ENCODE assay signal across 16 mouse cellular contexts in the genomic region with DNA sequence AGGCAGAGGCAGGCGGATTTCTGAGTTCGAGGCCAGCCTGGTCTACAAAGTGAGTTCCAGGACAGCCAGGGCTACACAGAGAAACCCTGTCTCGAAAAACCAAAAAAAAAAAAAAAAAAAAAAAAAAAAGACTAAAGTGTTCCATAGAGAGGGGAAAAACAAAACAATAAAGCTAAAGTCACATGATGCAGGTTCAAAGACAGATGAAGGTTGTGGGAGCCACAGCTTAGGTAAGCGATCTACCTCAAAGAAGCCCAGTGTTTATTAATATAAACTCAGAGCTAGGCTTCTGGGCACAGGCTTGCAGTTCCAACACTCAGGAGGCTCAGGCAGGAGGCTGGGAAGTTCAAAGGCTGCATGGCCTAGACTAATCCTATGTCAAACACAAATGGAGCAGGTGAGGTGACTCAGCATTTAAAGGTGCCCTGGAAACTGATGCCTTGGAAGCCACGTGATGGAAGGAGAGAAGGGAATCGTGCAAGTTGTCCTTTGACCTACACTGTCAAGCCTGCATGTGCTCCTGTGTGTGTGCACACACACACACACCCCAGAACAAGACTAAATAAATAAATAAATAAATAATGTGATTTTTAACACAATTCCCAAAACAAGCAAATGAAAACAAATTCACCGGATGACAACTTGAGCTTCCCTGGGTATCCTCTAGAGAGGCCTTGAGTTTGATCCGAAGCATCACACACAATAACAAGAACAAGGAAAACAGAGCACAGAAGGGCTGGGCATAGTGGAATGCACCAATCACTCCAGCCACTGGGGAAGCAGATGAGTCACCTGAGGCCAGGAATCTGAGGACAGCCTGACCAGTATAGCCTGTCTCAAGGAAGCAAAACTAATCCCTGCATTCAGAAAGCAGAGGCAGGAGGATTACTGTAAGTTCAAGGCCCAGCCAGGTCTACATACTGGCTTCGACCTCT. TPM values are rescaled to one million over a fixed set of nuclear protein-coding genes. Genes with fewer than 3 reads are reported as not detected.
DNase-seq lines count a peak whose midpoint lies in the region; ATAC-seq and TF ChIP-seq lines count a peak whose summit lies in the region.
"Had no signal": no experiment of that assay in that cellular context is flagged by ENCODE, and none has a peak within 500 bp of the region (broad histone marks: within the 10 kb centered on the region; RNA-seq: fewer than 3 reads in every experiment).

No protein-coding gene starts in this region.

- H3K4me1 ChIP-seq in forebrain, embryonic 11.5 days (replicated peaks; ENCODE audit: control insufficient read depth, insufficient read depth, low read length) = no peaks in the 10 kb centered on the region
- H3K4me1 ChIP-seq in forebrain, embryonic 14.5 days (ENCODE audit: control insufficient read depth, insufficient read depth, low read length) = no peaks in the 10 kb centered on the region
- no peaks in the 10 kb centered on the region for H3K4me1 ChIP-seq in intestine, embryonic 14.5 days (replicated peaks; ENCODE audit: control insufficient read depth, insufficient read depth, low read length)
- peaks cover 2% of the 10 kb centered on the region; the same call in 1 of the 2 replicates for H3K4me1 ChIP-seq in liver, embryonic 16.5 days (ENCODE audit: control insufficient read depth, low read depth, low read length)
- H3K4me1 ChIP-seq: neural tube, embryonic 12.5 days had no signal

- no peak overlapping the region for H3K9ac ChIP-seq in forebrain, embryonic 11.5 days (ENCODE audit: low read length)
- H3K9ac ChIP-seq in forebrain, embryonic 14.5 days (ENCODE audit: low read length) = no peak overlapping the region
- H3K9ac ChIP-seq in intestine, embryonic 14.5 days (ENCODE audit: low read length) = no peak overlapping the region
- H3K9ac ChIP-seq in liver, embryonic 16.5 days (ENCODE audit: low read depth, low read length) = no peak overlapping the region
- H3K9ac ChIP-seq: neural tube, embryonic 12.5 days had no signal

- WGBS in forebrain, embryonic 11.5 days = 86% methylated on average over 8 of the region's 9 CpGs
- 89% methylated on average over 8 of the region's 9 CpGs for WGBS in forebrain, embryonic 14.5 days
- WGBS in intestine, embryonic 14.5 days = 73% methylated on average over 8 of the region's 9 CpGs
- 68% methylated on average over 8 of the region's 9 CpGs for WGBS in liver, embryonic 16.5 days (ENCODE audit: insufficient replicate concordance)

- peak; percentile 30 for DNase-seq in forebrain, embryonic 11.5 days (ENCODE audit: low spot score)
- DNase-seq in forebrain, embryonic 14.5 days (ENCODE audit: low spot score) = no peak
- DNase-seq in intestine, embryonic 14.5 days (ENCODE audit: low spot score) = no peak
- no peak for DNase-seq in cerebellum, adult 18-20 months
- DNase-seq in thymus, postnatal 4 days = no peak
- DNase-seq in cerebellum, adult 11 months = no peak
- DNase-seq: B cell, adult 2 months; cerebellum, postnatal 14 days; layer of hippocampus, adult 9-11 months; lung, adult 18-20 months had no signal

- no peak overlapping the region for H3ac ChIP-seq in C2C12 (ENCODE audit: control insufficient read depth, insufficient read length, low read depth)

- H3K4me3 ChIP-seq in forebrain, embryonic 11.5 days (ENCODE audit: low read depth, low read length) = no peak overlapping the region
- no peak overlapping the region for H3K4me3 ChIP-seq in forebrain, embryonic 14.5 days (ENCODE audit: low read depth, low read length)
- no peak overlapping the region for H3K4me3 ChIP-seq in C2C12 (ENCODE audit: insufficient read depth, poor library complexity, severe bottlenecking)
- no peak overlapping the region for H3K4me3 ChIP-seq in intestine, embryonic 14.5 days (ENCODE audit: low read depth, low read length)
- no peak overlapping the region for H3K4me3 ChIP-seq in liver, embryonic 16.5 days (ENCODE audit: low read depth, low read length)
- H3K4me3 ChIP-seq: neural tube, embryonic 12.5 days had no signal

- no peaks in the 10 kb centered on the region for H3K27me3 ChIP-seq in forebrain, embryonic 11.5 days (ENCODE audit: control insufficient read depth, insufficient read depth, low read length)
- H3K27me3 ChIP-seq in forebrain, embryonic 14.5 days (replicated peaks; ENCODE audit: control insufficient read depth, insufficient read depth, low read length) = no peaks in the 10 kb centered on the region
- no peaks in the 10 kb centered on the region for H3K27me3 ChIP-seq in C2C12 (ENCODE audit: control insufficient read depth, insufficient read depth, insufficient read length)
- no peaks in the 10 kb centered on the region for H3K27me3 ChIP-seq in intestine, embryonic 14.5 days (replicated peaks; ENCODE audit: control insufficient read depth, insufficient read depth, low read length)
- H3K27me3 ChIP-seq in liver, embryonic 16.5 days (ENCODE audit: control insufficient read depth, insufficient read depth, low read depth, low read length) = no peaks in the 10 kb centered on the region
- H3K27me3 ChIP-seq: neural tube, embryonic 12.5 days had no signal

- ATAC-seq in forebrain, embryonic 11.5 days (replicated peaks; ENCODE audit: low FRiP score) = no peak
- no peak for ATAC-seq in forebrain, embryonic 14.5 days
- ATAC-seq in intestine, embryonic 14.5 days (replicated peaks; ENCODE audit: low FRiP score, low TSS enrichment, low read depth) = peak; percentile 88
- ATAC-seq in liver, embryonic 16.5 days (ENCODE audit: low read depth) = peak; percentile 55; the same call in 1 of the 2 replicates
- ATAC-seq: hindbrain, postnatal 0 days; midbrain, embryonic 16.5 days had no signal

- no peak overlapping the region for H3K27ac ChIP-seq in forebrain, embryonic 11.5 days (ENCODE audit: low read depth, low read length)
- H3K27ac ChIP-seq in forebrain, embryonic 14.5 days (ENCODE audit: low read depth, low read length) = no peak overlapping the region
- no peak overlapping the region for H3K27ac ChIP-seq in intestine, embryonic 14.5 days (ENCODE audit: low read depth)
- H3K27ac ChIP-seq in liver, embryonic 16.5 days (ENCODE audit: low read length) = no peak overlapping the region
- H3K27ac ChIP-seq: hindbrain, postnatal 0 days; macrophage; neural tube, embryonic 12.5 days had no signal

- H3K4me2 ChIP-seq in forebrain, embryonic 11.5 days (ENCODE audit: low read depth, low read length, severe bottlenecking) = no peak overlapping the region
- H3K4me2 ChIP-seq in forebrain, embryonic 14.5 days (ENCODE audit: low read length) = no peak overlapping the region
- H3K4me2 ChIP-seq in intestine, embryonic 14.5 days (ENCODE audit: low read length) = no peak overlapping the region
- H3K4me2 ChIP-seq in liver, embryonic 16.5 days (ENCODE audit: low read depth, low read length) = no peak overlapping the region
- H3K4me2 ChIP-seq: neural tube, embryonic 12.5 days had no signal

- no peaks in the 10 kb centered on the region for H3K79me2 ChIP-seq in C2C12 (ENCODE audit: control insufficient read depth, insufficient read depth)

- no peaks in the 10 kb centered on the region for H3K79me3 ChIP-seq in C2C12 (ENCODE audit: low read depth)

- H3K36me3 ChIP-seq in forebrain, embryonic 11.5 days (ENCODE audit: control insufficient read depth, insufficient read depth, low read length) = no peaks in the 10 kb centered on the region
- no peaks in the 10 kb centered on the region for H3K36me3 ChIP-seq in forebrain, embryonic 14.5 days (ENCODE audit: control insufficient read depth, insufficient read depth, low read length)
- no peaks in the 10 kb centered on the region for H3K36me3 ChIP-seq in C2C12 (ENCODE audit: control insufficient read depth, insufficient read depth)
- no peaks in the 10 kb centered on the region for H3K36me3 ChIP-seq in intestine, embryonic 14.5 days (ENCODE audit: control insufficient read depth, insufficient read depth, low read length)
- H3K36me3 ChIP-seq in liver, embryonic 16.5 days (ENCODE audit: control insufficient read depth, insufficient read depth) = no peaks in the 10 kb centered on the region
- H3K36me3 ChIP-seq: neural tube, embryonic 12.5 days had no signal

- H3K9me3 ChIP-seq in forebrain, embryonic 11.5 days (ENCODE audit: control insufficient read depth, low read length) = no peaks in the 10 kb centered on the region
- no peaks in the 10 kb centered on the region for H3K9me3 ChIP-seq in forebrain, embryonic 14.5 days (replicated peaks; ENCODE audit: control insufficient read depth, low read length)
- no peaks in the 10 kb centered on the region for H3K9me3 ChIP-seq in intestine, embryonic 14.5 days (ENCODE audit: control insufficient read depth, low read length)
- H3K9me3 ChIP-seq in liver, embryonic 16.5 days (replicated peaks; ENCODE audit: control insufficient read depth, low read length) = no peaks in the 10 kb centered on the region
- H3K9me3 ChIP-seq: neural tube, embryonic 12.5 days had no signal

- TF ChIP-seq CTCF in C2C12 (IDR thresholded peaks at IDR 0.05; ENCODE audit: control insufficient read depth, insufficient read depth, insufficient read length) = no peak

TF ChIP-seq in C2C12, 6 proteins besides CTCF, POLR2A, EP300 and RAD21:
- TF ChIP-seq FOSL1 (IDR thresholded peaks at IDR 0.05; ENCODE audit: insufficient read depth, low read length, poor library complexity, severe bottlenecking) (peak; percentile 45), MAX (IDR thresholded peaks at IDR 0.05) (no peak)

RNA-seq across cellular contexts. Expression of gene Pum1, which starts 25.4 kb away (rescaled TPM):
- polyA plus RNA-seq in forebrain, embryonic 11.5 days (2014; fragmentation: Nextera tagmentation; extraction: Ambion mirVana) = 122 and 131 TPM in 2 replicates
- 91.6 and 116 TPM in 2 replicates for polyA plus RNA-seq in forebrain, embryonic 14.5 days (2014; fragmentation: Nextera tagmentation; extraction: Ambion mirVana)
- polyA plus RNA-seq in C2C12 (2012; fragmentation: generic; extraction: Trizol) = 26.2 TPM
- polyA plus RNA-seq in intestine, embryonic 14.5 days (2014; fragmentation: Nextera tagmentation; extraction: Ambion mirVana) = 91.7 and 98.5 TPM in 2 replicates
- 33.5 and 35.7 TPM in 2 replicates for polyA plus RNA-seq in liver, embryonic 16.5 days (2015; fragmentation: Nextera tagmentation; extraction: Ambion mirVana)

Comparison
In these comparisons a context has a peak if more than half of its experiments do, and no peak if none do; other contexts are left out.
1. ATAC-seq: peak in intestine, embryonic 14.5 days (single experiment) and liver, embryonic 16.5 days (single experiment); none in forebrain, embryonic 11.5 days (single experiment) and forebrain, embryonic 14.5 days (single experiment).